Mouse (Mus musculus) small intestine, adult 2 months (tissue): ENCODE data around the gene Hadh.

Experiments
- CTCF ChIP-seq: fragments of 200-500 bp; IDR thresholded peaks from 2 replicates; pipeline ENCODE4 v1.5.1; 2012; ENCODE audit warnings: low read depth, mild to moderate bottlenecking, control low read depth, inconsistent platforms, low read length, moderate library complexity, mixed read lengths; ENCODE audit not compliant: insufficient replicate concordance, insufficient read length; ENCODE audit errors: extremely low read depth
- POLR2A ChIP-seq: fragments of 200-500 bp; IDR thresholded peaks from 2 replicates; pipeline ENCODE4 v1.6.1; 2012; ENCODE audit warnings: low read depth, mild to moderate bottlenecking, control low read depth, inconsistent platforms, low read length, moderate library complexity

DNA sequence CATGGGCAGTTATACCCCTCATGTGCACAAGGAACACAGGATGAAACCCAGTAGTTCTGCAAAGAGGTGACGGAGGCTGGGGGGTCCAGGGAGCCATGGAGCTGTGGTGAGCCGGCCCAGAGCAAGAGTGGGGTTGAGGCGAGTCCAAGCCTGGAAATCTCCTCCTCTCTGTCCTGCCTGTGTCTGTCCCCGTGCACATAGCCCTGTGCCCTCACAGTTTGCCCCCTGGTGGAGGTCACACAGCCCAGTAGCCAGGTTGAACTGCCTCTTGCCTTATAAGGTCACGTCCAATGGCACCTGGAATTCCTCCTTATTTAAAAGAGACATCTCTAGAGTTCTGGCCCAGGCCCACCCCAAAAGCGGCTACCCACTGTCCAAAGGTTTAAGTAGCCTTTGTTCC is 24.5 kb downstream of the Hadh start:
- TF ChIP-seq CTCF (no peak), POLR2A (no peak)
